Mouse (Mus musculus) MEL-GATA-1-ER (cell line): Measurements from ENCODE around the gene Galnt14.

Source experiments
- DNase-seq: peaks from one replicate; pipeline ENCODE4 v3.0.0-alpha.2; 2012; ENCODE audit warnings: low read depth; ENCODE audit errors: extremely low read depth

Gene Galnt14

DNA sequence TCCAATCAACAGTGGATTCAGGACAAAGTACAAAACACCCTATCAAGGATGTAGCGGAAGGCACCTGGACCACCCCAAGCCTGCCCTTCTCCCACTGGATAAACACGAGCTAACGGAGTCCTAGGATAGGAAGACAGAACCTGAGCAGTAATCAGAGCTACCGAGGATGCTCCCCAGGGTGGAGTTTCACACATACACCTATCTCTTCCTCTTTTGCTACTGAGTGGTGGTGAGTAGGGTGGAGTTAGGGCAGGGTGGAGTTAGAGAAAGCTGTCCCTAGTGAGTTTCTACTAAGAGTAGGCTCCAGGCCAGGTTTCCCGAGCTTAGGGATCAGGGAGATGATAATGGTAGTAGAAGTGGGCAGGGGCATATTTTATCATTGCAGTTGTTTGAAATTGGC lies 197.4 kb downstream of the Galnt14 start:
- DNase-seq: no peak

DNA sequence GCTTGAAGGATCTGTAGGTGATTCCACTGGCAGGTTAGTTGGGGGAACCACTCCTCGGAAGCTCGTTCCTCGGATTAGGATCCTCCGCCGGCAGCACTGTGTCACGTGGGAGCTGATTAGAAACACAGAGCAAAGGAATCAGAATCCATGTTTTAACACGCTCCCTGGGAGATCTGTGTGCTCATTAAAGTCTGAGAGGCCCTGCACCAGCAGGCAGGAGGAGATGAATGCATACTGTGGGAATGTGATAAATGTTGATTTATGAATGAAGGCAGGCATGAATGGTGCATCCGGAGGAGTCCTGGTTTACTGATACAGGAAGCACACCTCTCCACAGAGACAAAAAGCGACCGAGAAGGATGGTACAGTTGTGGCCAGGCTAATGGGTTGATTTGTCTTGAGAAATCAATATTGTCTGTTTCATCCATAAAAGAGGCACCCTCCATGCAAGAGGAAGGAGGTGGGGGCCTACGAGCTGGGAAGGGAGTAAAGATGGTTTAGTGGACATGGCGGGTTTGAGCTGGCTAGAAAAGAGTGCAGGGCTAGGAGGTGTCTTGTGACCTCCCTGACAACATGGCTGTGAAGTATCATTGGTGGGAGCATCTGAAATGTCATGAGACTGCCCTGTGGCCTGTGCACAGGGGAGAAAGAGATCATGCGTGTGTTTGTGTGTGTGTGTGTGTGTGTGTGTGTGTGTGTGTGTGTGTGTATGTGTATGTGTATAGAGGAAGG lies 202.3 kb downstream of the Galnt14 start:
- DNase-seq: no peak

DNA sequence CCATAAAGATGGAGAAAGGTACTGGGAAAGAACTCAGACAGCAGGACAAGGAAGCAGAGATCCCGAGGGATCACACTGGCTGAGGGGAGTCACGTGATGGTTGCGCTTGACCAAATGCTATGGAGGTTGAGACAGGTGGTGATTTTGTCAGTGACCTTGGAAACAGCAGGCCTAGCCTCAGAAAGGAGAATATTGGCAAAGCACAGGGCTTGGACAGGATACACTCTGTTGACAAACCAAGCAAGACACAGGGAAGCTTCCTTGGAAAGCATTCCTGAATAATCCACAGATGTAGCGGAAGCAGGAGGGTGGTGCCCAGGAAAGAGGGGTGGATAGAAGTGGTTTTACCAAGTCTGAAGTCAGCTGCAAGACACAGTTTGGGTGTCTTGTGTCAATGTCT lies 206.1 kb downstream of the Galnt14 start:
- no peak for DNase-seq

DNA sequence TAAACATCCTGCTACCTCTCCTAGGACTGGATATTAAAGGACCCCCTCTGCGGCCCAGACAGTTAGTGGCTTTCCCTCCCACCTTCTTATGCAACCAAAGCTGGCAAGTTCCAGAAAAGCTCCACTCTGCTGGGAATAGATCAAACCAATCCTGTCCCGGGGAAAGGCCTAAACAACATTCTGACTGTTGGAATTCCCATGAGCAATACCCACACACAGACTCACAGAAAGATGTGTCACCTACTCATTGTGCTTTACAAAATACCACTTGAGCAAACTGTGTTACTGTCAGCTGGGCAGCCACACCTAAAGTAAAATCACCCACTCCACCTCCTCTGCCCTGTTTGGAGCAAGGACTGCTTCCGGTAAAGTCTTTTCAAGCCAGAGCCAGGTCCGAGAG lies 207.6 kb downstream of the Galnt14 start:
- DNase-seq: no peak

DNA sequence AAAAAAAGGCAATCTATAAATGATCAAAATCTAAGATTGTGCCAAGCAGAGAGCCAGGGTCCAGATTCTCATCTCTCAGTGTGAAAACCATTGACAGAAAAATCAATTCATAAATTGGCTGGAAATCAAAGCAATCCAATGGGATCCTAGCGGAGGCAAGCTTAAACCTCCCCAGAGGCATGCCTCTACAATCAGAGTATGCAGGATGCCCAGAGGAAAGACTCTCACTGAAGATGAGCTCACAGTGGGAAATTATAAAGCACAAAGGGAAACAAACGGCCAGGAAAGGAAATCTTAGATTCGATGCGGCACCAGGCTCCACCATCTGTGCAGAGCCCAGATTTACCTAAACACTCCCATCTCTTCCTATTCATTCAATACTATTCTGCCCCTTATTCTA lies 220.7 kb downstream of the Galnt14 start:
- DNase-seq: no peak

DNA sequence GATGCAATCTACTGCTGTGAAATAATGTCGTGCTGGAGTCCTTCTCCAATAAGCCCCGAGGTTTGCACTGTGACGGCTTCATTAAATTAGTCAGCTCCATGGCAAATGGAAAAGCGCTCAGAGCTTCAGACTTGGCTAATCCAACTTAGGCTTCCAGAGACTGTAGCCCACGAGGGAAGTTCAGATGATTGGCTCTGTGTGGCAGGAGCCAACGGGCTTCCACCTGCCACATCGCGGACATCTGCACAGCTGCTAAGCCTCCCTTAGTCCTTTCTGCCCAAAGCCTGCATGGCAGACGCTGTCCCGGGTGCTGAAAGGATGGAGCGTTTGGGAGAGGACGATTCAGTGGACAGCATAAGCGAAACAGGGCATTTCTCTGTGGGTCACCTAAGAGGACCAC lies 222.5 kb downstream of the Galnt14 start:
- no peak for DNase-seq

DNA sequence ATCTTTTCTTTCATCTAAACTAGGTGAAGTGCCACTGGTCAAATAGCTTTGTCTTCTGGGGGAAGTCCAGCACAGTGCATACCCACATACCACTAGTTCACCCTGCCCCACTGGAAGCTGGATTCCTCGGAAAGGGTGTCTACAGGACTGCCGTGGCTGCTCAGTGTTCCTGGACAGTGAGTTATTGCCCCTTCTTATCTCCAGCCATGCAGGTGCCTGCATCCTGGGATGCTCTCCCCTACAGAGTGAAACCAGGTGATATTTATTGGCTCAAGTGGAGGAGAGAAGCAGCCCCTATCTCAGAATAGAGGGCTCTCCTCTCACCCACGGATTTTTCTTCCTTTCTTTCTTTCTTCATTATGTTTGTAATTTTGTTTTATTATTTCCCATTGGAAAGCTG lies 222.9 kb downstream of the Galnt14 start:
- no peak for DNase-seq

DNA sequence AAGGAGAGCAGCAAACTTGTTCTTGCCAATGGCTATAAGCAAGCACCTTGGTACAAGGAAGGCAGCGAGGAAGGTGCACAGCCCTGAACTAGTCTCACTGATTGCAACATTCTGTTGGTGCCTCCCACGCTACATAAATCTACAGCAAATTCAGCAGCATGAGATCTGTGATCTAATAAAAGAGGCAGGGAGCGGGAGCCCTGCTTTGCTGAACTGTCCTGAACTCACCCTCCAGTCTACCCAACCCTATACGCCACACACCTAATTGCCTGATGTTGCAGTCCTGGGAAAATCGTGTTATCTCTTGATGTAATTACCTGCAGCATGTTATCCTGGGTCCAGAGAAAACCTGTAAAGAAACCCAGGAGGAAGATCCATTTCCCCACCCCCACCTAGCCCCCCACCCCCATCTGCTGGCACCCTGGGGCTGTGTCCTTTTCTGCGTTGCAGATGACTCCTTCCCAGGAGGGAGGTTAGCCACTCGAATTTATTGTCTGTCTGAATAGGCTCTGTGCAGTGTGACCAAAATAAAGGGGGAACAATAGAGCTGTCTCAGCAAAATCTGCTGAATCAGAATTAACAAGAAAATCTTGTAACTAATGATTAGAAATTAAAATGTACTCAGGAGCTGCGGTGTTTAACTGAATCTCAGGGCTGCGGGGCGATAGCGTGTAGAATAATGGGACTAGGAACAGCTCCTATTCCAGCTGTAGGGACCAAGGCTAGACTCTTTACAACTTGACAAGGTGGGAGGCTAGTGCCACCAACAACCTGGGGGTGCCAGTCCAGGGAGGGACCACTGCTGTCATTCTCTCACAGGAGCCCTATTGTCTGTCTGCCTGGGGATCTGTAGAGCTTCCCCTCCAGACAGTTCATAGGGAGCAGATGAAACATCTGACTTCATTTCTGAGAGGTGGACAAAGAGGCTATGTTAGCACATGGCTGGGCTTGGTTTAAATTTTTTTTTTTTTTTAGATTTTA lies 232.9 kb downstream of the Galnt14 start:
- no peak for DNase-seq

DNA sequence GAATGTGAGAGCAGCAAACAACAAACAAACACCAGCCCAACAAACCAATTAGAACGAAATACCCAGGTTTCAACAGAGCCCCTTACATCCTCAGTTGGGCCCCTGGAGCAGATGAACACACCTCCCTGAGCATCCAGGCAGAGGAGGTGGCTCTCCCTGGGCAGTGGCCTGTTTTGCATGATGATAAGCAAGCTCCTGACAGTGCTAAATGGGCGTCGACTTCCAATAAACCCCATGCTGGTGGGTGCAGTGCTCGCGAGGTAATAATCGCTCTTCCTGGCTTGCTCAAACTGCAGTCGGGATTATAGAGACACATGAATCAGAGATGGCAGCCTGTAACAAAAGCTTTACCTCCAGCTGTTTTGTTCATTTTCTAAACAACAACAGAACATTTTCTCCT lies 235.9 kb downstream of the Galnt14 start:
- DNase-seq: no peak

DNA sequence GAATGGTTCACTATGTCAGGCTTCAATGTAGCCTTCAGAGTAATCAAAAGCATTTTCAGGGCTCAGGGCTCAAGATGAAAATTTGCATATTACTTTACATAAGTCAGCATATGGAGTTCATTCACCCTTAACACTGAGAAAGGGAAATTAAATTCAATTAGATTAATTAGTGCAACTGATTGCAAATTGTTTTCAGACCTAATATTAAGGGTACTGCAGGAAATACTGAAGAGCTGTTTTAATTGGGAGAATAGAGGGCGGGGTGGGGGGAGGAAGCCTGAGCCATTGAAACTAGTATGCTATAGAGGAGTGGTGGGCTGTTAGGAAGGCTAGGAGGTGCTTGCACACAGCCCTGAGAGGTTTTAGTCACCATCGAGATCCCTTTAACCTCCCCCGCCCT lies 237.2 kb downstream of the Galnt14 start:
- no peak for DNase-seq

DNA sequence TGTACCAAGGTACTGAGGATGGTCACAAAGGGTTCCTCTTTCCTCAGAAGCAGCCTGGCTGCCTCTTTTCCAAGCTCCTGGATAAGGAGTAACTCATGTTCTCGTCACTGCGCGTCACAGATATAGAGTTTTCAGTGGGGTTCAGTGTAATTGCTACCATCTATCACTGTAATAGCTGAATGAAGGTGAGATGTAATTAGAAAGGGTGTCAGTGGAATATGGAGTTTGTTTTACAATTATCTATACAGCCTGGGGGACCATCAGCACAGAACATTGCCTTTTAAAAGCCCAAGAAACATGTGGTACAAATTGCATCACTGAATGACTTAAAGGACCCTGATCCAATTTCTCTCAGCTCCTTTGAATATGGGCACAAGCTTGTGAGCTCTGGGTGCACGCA lies 249.4 kb downstream of the Galnt14 start:
- DNase-seq: no peak

DNA sequence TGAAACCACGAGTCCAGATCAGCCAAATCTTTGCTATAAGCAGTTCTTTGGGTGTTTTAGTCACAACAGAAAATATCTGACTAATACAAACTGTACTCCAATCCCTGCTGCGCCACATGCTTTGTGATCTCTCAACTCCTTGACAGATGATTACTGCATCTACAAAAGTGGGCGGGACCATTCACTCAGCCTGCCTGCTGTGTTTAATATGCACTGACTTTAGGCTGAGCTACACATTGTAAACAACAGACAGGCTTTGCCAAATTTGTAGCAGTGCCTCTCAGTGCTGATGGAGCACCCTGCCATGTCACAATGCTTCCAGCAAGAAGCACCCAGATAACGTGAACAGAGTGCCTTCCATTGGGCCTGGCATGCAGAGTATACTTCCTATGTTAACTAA lies 251.5 kb downstream of the Galnt14 start:
- no peak for DNase-seq

DNA sequence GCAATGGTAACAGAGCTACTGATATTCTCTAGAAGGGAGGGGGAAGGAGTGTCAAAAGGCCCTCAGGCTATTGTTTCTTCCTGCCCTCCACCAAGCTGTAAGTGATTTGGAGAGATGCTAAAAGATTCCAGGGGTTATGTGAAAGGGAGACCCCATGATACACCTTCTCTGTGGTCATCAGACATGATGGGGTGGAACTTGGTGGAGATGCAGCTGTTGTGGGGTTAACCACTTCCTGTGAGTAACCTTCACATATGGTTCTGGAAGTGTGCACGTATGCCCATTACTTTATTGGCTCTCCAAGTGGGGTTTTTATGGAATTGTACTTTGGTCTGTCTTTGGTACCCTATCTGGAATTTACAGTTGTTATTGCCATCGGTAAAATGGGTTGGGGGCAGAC lies 253.7 kb downstream of the Galnt14 start:
- DNase-seq: no peak

DNA sequence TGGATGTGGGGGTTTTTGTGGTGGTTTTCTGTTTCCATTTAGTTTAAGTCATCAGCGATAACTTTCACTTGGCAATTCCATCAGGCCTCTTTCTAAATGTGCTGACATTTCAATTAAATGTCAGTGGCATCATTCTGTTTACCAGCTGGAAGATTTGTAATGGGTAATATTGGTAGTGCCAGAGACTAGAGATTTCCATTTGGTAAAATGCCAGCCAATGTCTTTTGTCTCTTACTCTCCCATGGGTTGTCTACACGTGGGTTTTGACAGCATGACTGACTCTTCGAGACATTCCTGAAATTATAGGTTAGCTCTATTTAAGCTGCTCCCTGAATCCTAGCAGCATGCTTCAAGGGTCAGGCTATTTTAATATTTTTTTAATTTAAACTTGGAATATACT lies 256.6 kb downstream of the Galnt14 start:
- no peak for DNase-seq

DNA sequence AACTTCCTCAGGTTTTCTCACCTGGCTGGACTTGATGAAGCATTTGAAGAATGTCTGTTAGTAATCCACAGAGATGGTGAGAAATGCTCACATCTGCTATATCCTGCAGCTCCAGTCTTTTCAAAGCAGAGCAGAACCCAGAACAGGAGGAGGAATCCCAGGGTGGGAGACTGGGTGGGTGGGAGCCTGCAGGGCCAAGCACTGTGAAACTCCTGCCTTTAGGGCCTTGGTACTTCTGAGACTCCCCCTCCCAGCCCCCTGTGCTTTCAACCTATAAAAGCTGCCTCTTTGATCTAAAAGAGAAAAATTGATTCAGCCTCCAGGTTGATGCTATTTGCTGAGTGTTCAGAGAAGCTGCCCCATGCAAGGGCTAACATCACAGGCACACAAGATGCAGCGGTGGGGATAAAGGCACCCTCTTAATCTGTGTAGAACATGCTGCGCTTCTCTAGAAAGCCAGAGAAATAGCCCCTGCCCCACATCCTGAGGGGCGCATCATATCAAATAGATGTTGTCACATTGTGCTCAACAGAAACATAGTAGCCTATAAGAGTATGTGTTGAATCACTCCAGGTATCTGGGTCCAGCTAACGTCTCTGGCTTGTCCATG lies 258.0 kb downstream of the Galnt14 start:
- no peak for DNase-seq

DNA sequence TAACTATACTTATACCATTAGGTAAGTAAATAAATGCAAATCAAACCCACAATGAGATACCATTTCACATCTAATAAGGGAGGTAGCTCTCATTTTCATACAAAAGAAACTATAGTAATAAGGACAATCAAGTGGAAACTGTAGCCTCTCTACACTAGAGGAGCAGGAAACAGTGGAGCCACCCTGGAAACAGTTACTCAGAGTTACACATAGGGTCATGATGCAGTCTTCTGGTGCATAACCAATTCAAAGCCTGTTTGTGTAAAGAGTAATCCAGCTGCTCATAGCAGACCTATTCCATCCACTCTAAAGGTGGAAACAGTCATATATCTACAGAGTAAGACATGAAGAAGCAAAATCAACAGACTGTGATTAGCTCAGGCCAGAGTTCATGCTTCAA lies 261.1 kb downstream of the Galnt14 start:
- DNase-seq: no peak
